Mouse (Mus musculus): ENCODE measurements around the gene Nhs.
A peak's percentile ranks its signal among the peaks of the same experiment; 100 is the strongest.

Gene Nhs

GRCm38 (mm10) chrX:161925973-161926682, 233.4 kb downstream of the Nhs start:
- DNase-seq: peak; percentile 30

GRCm38 (mm10) chrX:161922655-161923054, 236.9 kb downstream of the Nhs start:
- DNase-seq: no peak

- no peak for DNase-seq
Observed at GRCm38 (mm10) chrX:161921581-161921980, 237.9 kb downstream of the Nhs start.

GRCm38 (mm10) chrX:161909963-161910362, 249.6 kb downstream of the Nhs start:
- peak; percentile 7 for DNase-seq

GRCm38 (mm10) chrX:161908652-161909403, 250.7 kb downstream of the Nhs start:
- peak; percentile 21 for DNase-seq

GRCm38 (mm10) chrX:161907595-161908592, 251.6 kb downstream of the Nhs start:
- peak; percentile 15 for DNase-seq

- DNase-seq: no peak
Observed at GRCm38 (mm10) chrX:161894442-161894841, 265.1 kb downstream of the Nhs start.

GRCm38 (mm10) chrX:161883661-161884060, 275.9 kb downstream of the Nhs start:
- no peak for DNase-seq

GRCm38 (mm10) chrX:161877123-161877522, 282.4 kb downstream of the Nhs start:
- DNase-seq: no peak

- peak; percentile 45 for DNase-seq
Observed at GRCm38 (mm10) chrX:161873511-161873910, 286.0 kb downstream of the Nhs start.

GRCm38 (mm10) chrX:161871306-161871705, 288.2 kb downstream of the Nhs start:
- DNase-seq: no peak

- no peak for DNase-seq
Observed at GRCm38 (mm10) chrX:161855630-161856029, 303.9 kb downstream of the Nhs start.

GRCm38 (mm10) chrX:161853626-161854312, 305.8 kb downstream of the Nhs start:
- no peak for DNase-seq

GRCm38 (mm10) chrX:161826186-161826585, 333.3 kb downstream of the Nhs start:
- peak; percentile 11 for DNase-seq

- peak; percentile 30 for DNase-seq
Observed at GRCm38 (mm10) chrX:161790182-161790581, 369.3 kb downstream of the Nhs start.

Data from kidney, postnatal 10 days (tissue).